Mouse (Mus musculus) heart, adult 11 months (tissue): ENCODE results near the gene Mamdc4.
"Not testable (repeated sequence)": the region's sequence is repeated elsewhere in the genome, so short reads cannot be mapped to it uniquely, and the experiment has no call there.

ENCODE experiments used
- DNase-seq: peaks from one replicate; pipeline ENCODE4 v3.0.0; 2022

Mamdc4 gene

GRCm38 (mm10) chr2:25557221-25557963 is 17.3 kb downstream of the Mamdc4 start, which contains the start of gene Edf1:
Edf1 (plus strand) TSS chr2:25557847.
- DNase-seq: peak; percentile 100

DNA sequence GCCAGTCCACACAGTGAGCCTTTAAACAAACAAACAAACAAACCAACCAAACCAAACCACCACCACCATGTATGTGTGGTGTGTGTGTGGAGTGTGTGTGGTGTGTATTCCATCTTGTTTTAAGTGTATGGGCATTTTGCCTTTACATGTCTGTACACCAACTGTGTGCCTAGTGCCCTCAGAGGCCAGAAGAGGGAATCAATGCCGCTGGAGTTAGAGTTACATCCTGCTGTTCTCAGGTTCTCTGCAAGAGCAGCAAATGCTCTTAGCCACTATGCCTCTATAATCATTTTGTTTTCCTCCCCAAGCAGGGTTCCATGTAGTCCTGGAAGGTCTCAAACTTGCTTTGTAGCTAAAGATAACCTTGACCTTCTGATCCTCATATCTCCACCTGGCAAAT is 18.3 kb downstream of the Mamdc4 start:
- DNase-seq: no peak

DNA sequence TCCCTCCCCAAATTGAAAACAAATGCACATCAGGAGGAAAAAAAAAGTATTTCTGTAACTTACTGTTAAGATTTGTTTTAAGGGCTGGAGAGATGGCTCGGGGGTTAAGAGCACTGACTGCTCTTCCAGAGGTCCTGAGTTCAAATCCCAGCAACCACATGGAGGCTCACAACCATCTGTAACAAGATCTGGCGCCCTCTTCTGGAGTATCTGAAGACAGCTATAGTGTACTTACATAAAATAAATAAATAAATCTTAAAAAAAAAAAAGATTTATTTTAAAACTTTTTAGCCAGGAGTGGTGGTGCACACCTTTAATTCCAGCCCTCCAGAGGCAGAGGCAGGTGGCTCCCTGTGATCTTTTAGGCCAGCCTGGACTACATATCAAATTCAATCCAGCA is 19.2 kb downstream of the Mamdc4 start:
- not testable (repeated sequence) for DNase-seq

DNA sequence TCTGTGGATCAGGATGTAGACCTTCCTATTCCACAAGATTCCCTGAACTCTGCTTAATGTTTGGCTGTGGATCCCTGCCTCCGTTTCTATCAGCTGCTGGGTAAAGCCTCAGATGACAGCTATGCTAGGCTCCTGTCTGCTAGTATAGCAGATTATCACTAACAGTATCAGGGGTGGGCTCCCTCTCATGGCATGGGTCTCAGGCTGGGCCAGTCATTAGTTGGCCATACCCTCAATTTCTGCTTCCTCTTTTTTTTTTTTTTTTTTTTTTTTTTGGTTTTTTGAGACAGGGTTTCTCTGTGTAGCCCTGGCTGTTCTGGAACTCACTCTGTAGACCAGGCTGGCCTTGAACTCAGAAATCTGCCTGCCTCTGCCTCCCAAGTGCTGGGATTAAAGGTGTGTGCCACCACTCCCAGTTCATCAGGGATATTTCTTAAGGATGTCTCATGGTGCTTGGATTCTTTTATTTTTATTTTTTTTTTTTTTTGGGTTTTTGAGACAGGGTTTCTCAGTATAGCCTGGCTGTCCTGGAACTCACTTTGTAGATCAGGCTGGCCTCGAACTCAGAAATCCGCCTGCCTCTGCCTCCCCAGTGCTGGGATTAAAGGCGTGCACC is 21.4 kb downstream of the Mamdc4 start:
- DNase-seq: not testable (repeated sequence)

DNA sequence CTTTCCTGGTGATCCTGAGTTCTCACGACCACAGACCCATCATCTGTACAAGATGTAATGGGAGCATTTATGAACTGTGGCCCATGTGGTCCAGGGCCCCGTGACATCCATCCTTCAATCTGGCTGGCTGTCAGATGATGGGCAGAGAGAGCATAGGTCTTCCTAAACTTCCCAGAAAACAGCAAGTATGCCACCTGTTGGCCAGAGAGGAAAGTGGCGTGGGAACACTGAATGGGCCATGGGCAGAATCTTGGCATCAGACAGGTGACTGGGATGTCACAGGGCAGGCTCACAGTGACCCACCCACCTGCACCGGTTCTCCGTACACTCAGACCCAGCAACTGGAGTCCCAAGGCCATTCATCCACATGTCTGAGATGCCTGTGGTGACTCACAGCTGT is 23.5 kb downstream of the Mamdc4 start:
- peak; percentile 95 for DNase-seq

- DNase-seq: peak; percentile 96
Measured at GRCm38 (mm10) chr2:25549021-25549991, 25.3 kb downstream of the Mamdc4 start.

- DNase-seq: peak; percentile 100
Measured at GRCm38 (mm10) chr2:25546811-25547491, 27.7 kb downstream of the Mamdc4 start, which contains the start of gene Traf2. Traf2 (minus strand) TSS chr2:25546940.

DNA sequence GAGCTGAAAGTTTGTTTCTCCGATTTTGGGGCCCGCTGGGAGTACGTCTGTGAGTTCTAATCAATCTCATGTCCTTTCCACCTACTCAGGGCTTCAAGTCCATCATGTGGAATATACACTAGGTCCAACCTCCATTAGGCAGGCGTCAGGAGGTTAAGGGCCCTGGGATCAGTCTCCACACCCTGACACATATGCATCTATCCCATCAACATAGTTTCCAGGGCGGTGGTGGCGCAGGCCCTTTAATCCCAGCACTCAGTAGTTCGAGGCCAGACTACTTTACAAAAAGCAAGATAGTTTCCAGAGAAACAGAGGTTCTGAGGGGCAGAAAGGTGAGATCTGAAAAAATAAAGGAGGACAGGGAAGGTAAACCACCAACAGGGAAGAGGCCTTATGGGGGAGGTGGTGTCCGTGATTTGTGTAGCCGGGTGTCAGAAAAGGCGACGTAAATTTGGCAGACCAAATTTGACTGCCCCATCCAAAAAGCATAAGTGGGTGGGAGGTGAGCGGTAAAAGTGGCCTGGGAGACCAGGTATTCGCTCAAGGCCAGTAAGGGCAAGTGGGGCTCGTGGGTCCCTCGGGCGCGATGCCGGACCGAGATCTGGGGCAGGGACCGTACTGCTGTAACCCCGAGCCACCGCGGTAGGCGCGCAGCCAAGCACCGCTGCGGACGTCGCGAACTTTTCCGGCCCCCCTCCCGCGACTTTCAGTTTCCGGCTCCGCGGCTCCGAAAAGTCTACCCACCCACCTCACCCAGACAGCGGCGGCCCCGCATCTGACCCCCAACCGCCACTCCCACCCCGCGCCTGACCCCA is 28.4 kb downstream of the Mamdc4 start:
- peak; percentile 90 for DNase-seq

GRCm38 (mm10) chr2:25541644-25542367 is 32.8 kb downstream of the Mamdc4 start:
- no peak for DNase-seq

DNA sequence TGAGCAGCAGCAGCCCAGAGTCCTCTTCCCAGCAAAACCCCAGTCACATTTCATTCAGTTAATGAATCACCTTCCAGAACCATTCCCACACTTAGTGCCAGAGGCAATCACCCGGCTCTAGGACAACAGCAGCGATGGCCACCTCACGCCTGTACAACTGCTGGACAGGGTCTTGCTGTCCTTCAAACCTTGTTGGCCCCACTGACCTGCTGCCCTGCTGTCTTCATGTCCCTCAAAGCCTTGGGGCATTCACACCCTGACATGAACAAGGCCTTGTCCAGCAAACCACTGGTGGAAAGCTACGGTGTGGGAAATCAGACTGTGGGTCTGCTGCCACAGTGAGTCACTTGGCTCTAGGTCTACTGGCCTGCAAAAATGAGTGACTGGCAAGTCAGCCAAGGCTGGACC is 34.1 kb downstream of the Mamdc4 start:
- DNase-seq: peak; percentile 95

- DNase-seq: no peak
Measured at GRCm38 (mm10) chr2:25536531-25536930, 38.1 kb downstream of the Mamdc4 start.

- no peak for DNase-seq
Measured at GRCm38 (mm10) chr2:25534866-25535182, 39.8 kb downstream of the Mamdc4 start.

DNA sequence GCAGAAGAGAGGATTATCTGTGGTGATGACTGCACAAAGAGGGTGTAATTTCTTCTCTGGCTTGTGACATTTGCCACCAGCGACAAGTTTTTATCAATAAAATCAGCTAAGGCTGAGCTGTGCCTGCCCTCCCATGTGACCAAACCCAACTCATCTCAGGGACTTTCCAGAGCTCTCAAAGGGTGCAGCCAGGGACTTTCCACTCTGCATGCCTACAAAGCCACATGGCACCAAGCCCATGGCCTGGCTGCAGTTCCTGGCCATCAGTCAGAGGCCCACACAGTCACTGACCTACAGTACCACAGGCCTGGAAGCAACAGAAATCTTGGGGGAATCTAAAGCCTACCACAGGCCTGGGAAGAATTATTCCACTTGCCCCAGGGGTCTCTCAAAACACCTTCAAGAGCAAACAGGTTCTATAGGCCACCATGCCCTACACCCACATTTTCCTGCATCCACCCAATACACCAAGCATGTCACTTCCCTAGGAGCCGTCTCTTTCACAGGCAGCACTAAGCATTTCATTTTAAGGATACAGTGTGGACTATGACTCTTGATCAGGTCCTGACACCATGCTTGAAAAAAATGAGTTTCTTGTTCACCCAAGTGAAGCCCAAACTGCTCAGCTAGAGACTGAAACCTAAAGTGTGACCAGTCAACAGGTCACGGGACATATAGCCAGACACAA is 40.3 kb downstream of the Mamdc4 start:
- DNase-seq: peak; percentile 99

DNA sequence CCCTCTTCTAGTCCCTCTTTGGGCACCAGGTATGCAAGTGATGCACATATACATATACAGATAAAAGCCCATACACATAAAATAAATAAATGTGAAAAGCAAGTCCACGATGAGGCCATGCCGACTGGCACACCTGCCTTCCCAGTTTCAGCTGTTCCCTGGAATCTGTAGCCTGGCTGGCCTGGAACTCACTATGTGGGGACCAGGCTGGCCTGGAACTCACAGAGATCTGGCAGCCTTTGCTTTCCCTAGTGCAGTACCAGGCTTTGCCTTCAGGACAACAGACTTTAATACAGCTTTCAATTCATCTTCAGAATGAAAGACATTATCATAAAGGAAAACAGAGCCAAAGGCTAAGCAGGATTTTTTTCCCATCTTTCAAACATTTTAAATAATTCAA is 40.9 kb downstream of the Mamdc4 start:
- DNase-seq: no peak

- DNase-seq: no peak
Measured at GRCm38 (mm10) chr2:25526510-25527302, 47.9 kb downstream of the Mamdc4 start.
